Mouse (Mus musculus): ENCODE data around the gene Aunip.

- TF ChIP-seq CTCF (IDR thresholded peaks at IDR 0.05; ENCODE audit: low read depth) (no peak), EP300 (IDR thresholded peaks at IDR 0.05; ENCODE audit: low read depth) (no peak)
Measured at GRCm38 (mm10) chr4:134514309-134514930, 3.6 kb downstream of the Aunip start.
